Mouse (Mus musculus) embryonic fibroblast, embryonic 13.5 days (primary cell): ENCODE measurements around the gene Rora. TPM values are rescaled to one million over a fixed set of nuclear protein-coding genes. Genes with fewer than 3 reads are reported as not detected.

Experiments used
- H3K27ac ChIP-seq: 2 replicates; pipeline ENCODE4 v1.5.1; 2012; ENCODE audit warnings: low read length, control low read depth, inconsistent platforms; ENCODE audit not compliant: insufficient read depth
- H3K4me1 ChIP-seq: 2 replicates; pipeline ENCODE4 v1.6.1; 2011; ENCODE audit warnings: low read length; ENCODE audit not compliant: control insufficient read depth, insufficient read depth
- H3K4me3 ChIP-seq: 2 replicates; pipeline ENCODE4 v1.5.1; 2011; ENCODE audit warnings: mild to moderate bottlenecking, control low read depth, low read length; ENCODE audit not compliant: insufficient read depth
- CTCF ChIP-seq: IDR thresholded peaks from 2 replicates; pipeline ENCODE4 v1.5.1; 2011; ENCODE audit warnings: mild to moderate bottlenecking, control low read depth, low read length, moderate library complexity, borderline replicate concordance; ENCODE audit not compliant: insufficient read depth
- POLR2A ChIP-seq: IDR thresholded peaks from 2 replicates; pipeline ENCODE4 v1.6.1; 2011; ENCODE audit warnings: low read depth, mild to moderate bottlenecking, control low read depth, low read length, moderate library complexity
- polyA plus RNA-seq: library from polyadenylated mRNA; stranded (reverse); fragments of >200 nt; gene quantifications from 2 replicates; pipeline ENCODE4 v1.2.4, GENCODE M21; 2011; ENCODE audit warnings: low read depth; ENCODE audit not compliant: missing spikeins, insufficient read length

Gene Rora
- polyA plus RNA-seq, 1 experiment: 11.2 TPM

- TF ChIP-seq POLR2A (no peak), CTCF (no peak)
- Histone ChIP-seq H3K4me1 (peaks cover 2% of the 10 kb centered on the region), H3K27ac (no peak overlapping the region), H3K4me3 (no peak overlapping the region)
These were observed 656.9 kb downstream of the Rora start for GRCm38 (mm10) chr9:69310524-69310923.

GRCm38 (mm10) chr9:69313297-69313696, 659.7 kb downstream of the Rora start:
- TF ChIP-seq POLR2A (no peak), CTCF (no peak)
- H3K4me3 ChIP-seq: no peak overlapping the region
- H3K27ac ChIP-seq: no peak overlapping the region
- H3K4me1 ChIP-seq: no peaks in the 10 kb centered on the region; the same call in 1 of the 2 replicates

GRCm38 (mm10) chr9:69314451-69315210, 661.0 kb downstream of the Rora start:
- H3K4me3 ChIP-seq: no peak overlapping the region
- H3K27ac ChIP-seq: no peak overlapping the region
- TF ChIP-seq POLR2A (no peak), CTCF (no peak)
- H3K4me1 ChIP-seq: peaks cover 3% of the 10 kb centered on the region; the same call in 1 of the 2 replicates

- H3K4me1 ChIP-seq: peaks cover 3% of the 10 kb centered on the region; the same call in 1 of the 2 replicates
- no peak for TF ChIP-seq POLR2A
- no peak for TF ChIP-seq CTCF
- H3K27ac ChIP-seq: no peak overlapping the region
- no peak overlapping the region for H3K4me3 ChIP-seq
These were observed 664.0 kb downstream of the Rora start for GRCm38 (mm10) chr9:69317527-69318115.

DNA sequence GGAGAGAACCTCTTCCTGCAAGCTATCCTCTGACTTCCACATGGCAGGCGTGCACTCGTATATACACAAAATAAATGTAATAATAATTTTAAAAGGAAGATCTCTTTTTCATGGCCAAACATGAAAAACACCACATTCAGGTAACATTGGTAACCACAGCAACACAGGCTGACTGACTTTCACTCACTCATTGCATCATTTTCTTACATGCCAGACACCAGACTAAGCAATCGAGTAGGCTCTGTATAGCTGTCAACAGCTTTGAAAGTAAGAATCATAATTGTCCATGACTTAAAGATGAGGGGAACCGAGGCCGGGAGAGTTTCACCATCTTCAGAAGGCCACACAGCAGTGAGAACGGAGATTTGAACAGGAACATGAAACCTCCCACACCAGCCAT, 665.8 kb downstream of the Rora start:
- TF ChIP-seq POLR2A: no peak
- TF ChIP-seq CTCF: no peak
- peaks cover 3% of the 10 kb centered on the region; the same call in 1 of the 2 replicates for H3K4me1 ChIP-seq
- H3K27ac ChIP-seq: no peak overlapping the region
- H3K4me3 ChIP-seq: no peak overlapping the region

- H3K27ac ChIP-seq: no peak overlapping the region
- H3K4me1 ChIP-seq: peaks cover 3% of the 10 kb centered on the region; the same call in 1 of the 2 replicates
- TF ChIP-seq POLR2A (no peak), CTCF (no peak)
- no peak overlapping the region for H3K4me3 ChIP-seq
These were observed 666.5 kb downstream of the Rora start for GRCm38 (mm10) chr9:69319913-69320634.

DNA sequence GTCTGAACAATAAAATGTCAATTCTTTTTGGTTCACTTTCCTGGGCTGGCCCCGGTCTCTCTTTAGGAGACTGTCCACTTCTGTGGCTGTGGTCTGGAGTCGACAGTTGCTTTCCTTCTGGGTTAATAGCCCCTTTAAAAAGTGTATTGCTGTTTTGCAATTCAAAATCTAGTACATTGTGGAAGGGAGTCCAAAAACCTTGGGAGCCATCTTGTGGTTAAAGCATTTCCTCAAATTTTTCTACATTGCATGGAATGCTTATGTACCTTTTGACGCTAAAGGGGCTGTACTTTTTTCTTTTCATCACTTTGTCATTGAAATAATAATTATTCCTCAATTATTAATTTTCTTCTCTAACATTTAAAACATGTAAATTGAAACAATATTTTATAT, 667.0 kb downstream of the Rora start:
- TF ChIP-seq POLR2A (no peak), CTCF (no peak)
- Histone ChIP-seq H3K4me3 (no peak overlapping the region), H3K27ac (no peak overlapping the region)

DNA sequence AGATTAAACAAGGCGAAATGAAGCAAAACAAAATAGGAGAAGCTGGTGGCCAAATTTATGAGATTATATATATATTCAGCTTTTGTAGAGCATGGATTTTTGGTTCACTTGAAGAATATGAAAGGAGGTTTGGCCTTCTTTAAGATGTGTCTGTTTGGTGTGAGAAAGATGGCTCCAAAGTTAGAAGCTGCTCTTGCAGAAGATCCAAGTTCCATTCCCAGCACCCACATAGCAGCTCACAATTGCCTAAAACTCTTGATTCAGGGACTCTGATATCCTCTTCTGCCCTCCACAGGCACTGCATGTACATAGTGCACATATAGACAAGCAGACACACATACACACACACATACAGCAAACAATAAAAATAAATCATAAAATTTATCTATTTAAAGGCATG, 668.4 kb downstream of the Rora start:
- TF ChIP-seq POLR2A: no peak
- TF ChIP-seq CTCF: no peak
- Histone ChIP-seq H3K27ac (no peak overlapping the region), H3K4me1 (peaks cover 3% of the 10 kb centered on the region; the same call in 1 of the 2 replicates), H3K4me3 (no peak overlapping the region)

More for the DNA sequence above, 667.0 kb downstream of the Rora start:
- H3K4me1 ChIP-seq: peaks cover 3% of the 10 kb centered on the region; the same call in 1 of the 2 replicates

- TF ChIP-seq CTCF: no peak
- peaks cover 3% of the 10 kb centered on the region; the same call in 1 of the 2 replicates for H3K4me1 ChIP-seq
- H3K27ac ChIP-seq: no peak overlapping the region
- H3K4me3 ChIP-seq: no peak overlapping the region
These were observed 670.2 kb downstream of the Rora start for GRCm38 (mm10) chr9:69323831-69324230.
